Mouse (Mus musculus): ENCODE results near the gene Dcp1b. TPM values are rescaled to one million over a fixed set of nuclear protein-coding genes. Genes with fewer than 3 reads are reported as not detected.

Dcp1b gene
- polyA plus RNA-seq, 1 experiment, result 44.2 TPM

DNA sequence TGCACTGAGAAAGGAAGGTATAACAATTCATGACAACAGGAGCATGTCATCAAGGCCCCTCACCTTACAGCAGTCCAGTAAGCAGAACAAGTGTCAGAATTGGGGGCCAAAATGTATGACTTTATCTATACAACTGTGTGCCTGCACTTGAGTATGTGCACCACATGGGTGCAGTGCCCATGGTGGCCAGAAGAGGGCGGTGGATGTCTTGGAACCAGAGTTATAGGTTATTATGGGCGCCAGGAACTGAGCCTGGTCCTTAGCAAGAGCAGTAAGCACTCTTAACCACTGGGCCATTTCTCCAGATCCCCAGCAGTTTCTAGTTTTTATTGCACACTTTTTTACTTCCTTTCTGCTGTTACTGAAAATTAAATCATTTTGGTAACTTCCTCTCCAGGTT is 71.0 kb downstream of the Dcp1b start:
- Histone ChIP-seq H3K4me1 (replicated peaks; ENCODE audit: control insufficient read depth, insufficient read depth, low read length) (no peaks in the 10 kb centered on the region), H3K27me3 (ENCODE audit: control insufficient read depth, insufficient read depth, low read length) (no peaks in the 10 kb centered on the region), H3K36me3 (ENCODE audit: control insufficient read depth, insufficient read depth, low read length) (no peaks in the 10 kb centered on the region), H3K27ac (ENCODE audit: control insufficient read depth, insufficient read depth, low read length) (no peak overlapping the region), H3K4me3 (ENCODE audit: control insufficient read depth, insufficient read depth, low read length) (no peak overlapping the region)
- WGBS, result 52% methylated on average over 2 of the region's 2 CpGs
- no peak for TF ChIP-seq POLR2A (IDR thresholded peaks at IDR 0.05; ENCODE audit: control insufficient read depth, extremely low read depth, insufficient read depth, low read length, poor library complexity)
- TF ChIP-seq CTCF (IDR thresholded peaks at IDR 0.05; ENCODE audit: borderline replicate concordance, control insufficient read depth, extremely low read depth, insufficient read depth, low read length, poor library complexity), result no peak
- DNase-seq, result no peak

DNA sequence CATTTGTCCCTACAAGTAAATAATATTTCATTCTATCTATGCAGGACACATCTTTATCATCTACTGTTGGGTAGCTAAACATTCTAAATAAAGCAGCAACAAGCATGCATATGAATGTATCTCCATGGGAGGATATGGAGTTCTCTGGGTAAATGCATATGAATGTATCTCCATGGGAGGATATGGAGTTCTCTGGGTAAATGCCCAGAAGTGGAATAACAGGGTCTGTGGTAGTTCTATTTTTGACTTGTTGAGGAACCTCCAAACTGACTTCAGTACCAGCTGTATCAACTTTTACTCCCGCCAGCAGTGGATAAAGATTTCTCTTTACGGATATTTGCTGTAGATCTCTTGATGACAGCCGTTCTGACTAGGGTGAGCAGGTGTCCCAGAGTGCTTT is 73.5 kb downstream of the Dcp1b start:
- TF ChIP-seq CTCF (IDR thresholded peaks at IDR 0.05; ENCODE audit: borderline replicate concordance, control insufficient read depth, extremely low read depth, insufficient read depth, low read length, poor library complexity) (no peak), POLR2A (IDR thresholded peaks at IDR 0.05; ENCODE audit: control insufficient read depth, extremely low read depth, insufficient read depth, low read length, poor library complexity) (no peak)
- H3K4me1 ChIP-seq (replicated peaks; ENCODE audit: control insufficient read depth, insufficient read depth, low read length), result no peaks in the 10 kb centered on the region
- H3K36me3 ChIP-seq (ENCODE audit: control insufficient read depth, insufficient read depth, low read length), result no peaks in the 10 kb centered on the region
- H3K27ac ChIP-seq (ENCODE audit: control insufficient read depth, insufficient read depth, low read length), result no peak overlapping the region
- WGBS, result 90% methylated on average over 3 of the region's 3 CpGs
- no peaks in the 10 kb centered on the region for H3K27me3 ChIP-seq (ENCODE audit: control insufficient read depth, insufficient read depth, low read length)
- no peak overlapping the region for H3K4me3 ChIP-seq (ENCODE audit: control insufficient read depth, insufficient read depth, low read length)
- no peak for DNase-seq

DNA sequence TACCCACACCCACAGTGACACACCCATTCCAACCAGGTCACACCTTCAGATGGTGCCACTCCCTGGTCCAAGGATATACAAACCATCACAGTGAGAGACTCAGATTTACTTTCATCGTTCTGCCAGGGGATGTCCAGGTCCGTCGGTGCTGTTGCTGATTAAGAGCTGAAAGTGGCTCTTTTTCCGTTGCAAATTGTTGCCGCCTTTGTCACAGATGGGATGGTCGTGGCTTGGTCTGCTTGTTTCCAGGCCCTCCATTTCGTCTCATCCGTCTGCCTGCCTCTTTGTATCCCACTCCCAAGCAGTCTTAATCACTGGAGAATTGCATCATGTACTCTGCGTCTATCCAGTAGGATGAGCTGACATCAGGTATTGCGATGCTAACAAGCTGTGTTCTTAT is 74.7 kb downstream of the Dcp1b start:
- DNase-seq, result no peak
- H3K4me1 ChIP-seq (replicated peaks; ENCODE audit: control insufficient read depth, insufficient read depth, low read length), result no peaks in the 10 kb centered on the region
- 93% methylated on average over 10 of the region's 10 CpGs for WGBS
- TF ChIP-seq POLR2A (IDR thresholded peaks at IDR 0.05; ENCODE audit: control insufficient read depth, extremely low read depth, insufficient read depth, low read length, poor library complexity) (no peak), CTCF (IDR thresholded peaks at IDR 0.05; ENCODE audit: borderline replicate concordance, control insufficient read depth, extremely low read depth, insufficient read depth, low read length, poor library complexity) (no peak)
- H3K4me3 ChIP-seq (ENCODE audit: control insufficient read depth, insufficient read depth, low read length), result no peak overlapping the region
- H3K36me3 ChIP-seq (ENCODE audit: control insufficient read depth, insufficient read depth, low read length), result no peaks in the 10 kb centered on the region
- H3K27ac ChIP-seq (ENCODE audit: control insufficient read depth, insufficient read depth, low read length), result no peak overlapping the region
- H3K27me3 ChIP-seq (ENCODE audit: control insufficient read depth, insufficient read depth, low read length), result no peaks in the 10 kb centered on the region

DNA sequence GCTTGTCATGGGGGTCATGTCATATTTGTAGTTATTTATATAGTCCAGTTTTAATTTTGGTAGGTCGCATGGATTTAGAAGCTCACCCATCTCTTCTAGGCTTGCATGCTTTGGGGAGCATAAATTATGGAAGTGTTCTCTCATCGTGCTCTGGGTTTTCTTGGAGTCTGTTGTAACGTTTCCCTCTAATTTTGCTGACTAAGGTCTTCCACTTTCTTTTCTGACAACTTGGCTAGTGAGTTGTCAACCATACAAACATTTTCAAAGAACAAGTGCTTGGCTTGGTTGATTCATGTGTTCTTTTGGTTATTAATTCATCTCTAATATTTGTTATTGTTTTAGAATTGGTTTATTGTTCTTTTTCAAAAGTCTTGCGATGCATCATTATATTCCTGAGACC is 76.7 kb downstream of the Dcp1b start:
- Histone ChIP-seq H3K27me3 (ENCODE audit: control insufficient read depth, insufficient read depth, low read length) (no peaks in the 10 kb centered on the region), H3K36me3 (ENCODE audit: control insufficient read depth, insufficient read depth, low read length) (no peaks in the 10 kb centered on the region), H3K4me3 (ENCODE audit: control insufficient read depth, insufficient read depth, low read length) (no peak overlapping the region), H3K27ac (ENCODE audit: control insufficient read depth, insufficient read depth, low read length) (no peak overlapping the region), H3K4me1 (replicated peaks; ENCODE audit: control insufficient read depth, insufficient read depth, low read length) (no peaks in the 10 kb centered on the region)
- TF ChIP-seq POLR2A (IDR thresholded peaks at IDR 0.05; ENCODE audit: control insufficient read depth, extremely low read depth, insufficient read depth, low read length, poor library complexity) (no peak), CTCF (IDR thresholded peaks at IDR 0.05; ENCODE audit: borderline replicate concordance, control insufficient read depth, extremely low read depth, insufficient read depth, low read length, poor library complexity) (no peak)
- 74% methylated on average over 4 of the region's 4 CpGs for WGBS
- no peak for DNase-seq

Other genes starting within 250 kb of the Dcp1b start
- gene Cacna1c, start 21.2 kb downstream of the Dcp1b start, polyA plus RNA-seq (2012; rRNA removed), result 0.66 and 4.8 TPM in 2 replicates
- 32.8 and 34.8 TPM in 2 replicates for gene Cacna2d4, start 61.3 kb downstream of the Dcp1b start, polyA plus RNA-seq (2012; rRNA removed)
- gene Lrtm2, start 155.5 kb downstream of the Dcp1b start, polyA plus RNA-seq (2012; rRNA removed), result 1.4 and 2.1 TPM in 2 replicates
- gene Adipor2, start 242.5 kb downstream of the Dcp1b start, polyA plus RNA-seq (2012; rRNA removed), result 63.8 and 70.7 TPM in 2 replicates